Mouse (Mus musculus) c-Kit-positive CD71-positive TER-119-positive erythroid progenitor cells, embryonic 14.5 days (primary cell): ENCODE measurements around the gene Tnks2.

Experiments
- DNase-seq: peaks from one replicate; pipeline ENCODE4 v3.0.0-alpha.2; 2013; ENCODE audit warnings: low spot score

Gene Tnks2

GRCm38 (mm10) chr19:36896791-36897569 is 62.9 kb downstream of the Tnks2 start:
- no peak for DNase-seq

- no peak for DNase-seq
These were observed 63.7 kb downstream of the Tnks2 start for GRCm38 (mm10) chr19:36897778-36898177.

- DNase-seq, result no peak
These were observed 69.3 kb downstream of the Tnks2 start for GRCm38 (mm10) chr19:36903377-36903776.

- no peak for DNase-seq
These were observed 70.4 kb downstream of the Tnks2 start for GRCm38 (mm10) chr19:36904211-36905007.

GRCm38 (mm10) chr19:36909150-36909549 is 75.1 kb downstream of the Tnks2 start:
- no peak for DNase-seq

GRCm38 (mm10) chr19:36909676-36910292 is 75.8 kb downstream of the Tnks2 start:
- peak; percentile 80 for DNase-seq

GRCm38 (mm10) chr19:36910424-36911045 is 76.5 kb downstream of the Tnks2 start:
- DNase-seq, result no peak

GRCm38 (mm10) chr19:36913064-36913463 is 79.0 kb downstream of the Tnks2 start:
- DNase-seq, result no peak

GRCm38 (mm10) chr19:36916206-36916605 is 82.2 kb downstream of the Tnks2 start:
- DNase-seq, result no peak

GRCm38 (mm10) chr19:36916876-36917389 is 82.9 kb downstream of the Tnks2 start:
- no peak for DNase-seq

- no peak for DNase-seq
These were observed 84.6 kb downstream of the Tnks2 start for GRCm38 (mm10) chr19:36918441-36919301.

- peak; percentile 58 for DNase-seq
These were observed 85.4 kb downstream of the Tnks2 start, which contains the start of gene Fgfbp3 for GRCm38 (mm10) chr19:36919466-36919865. Gene Fgfbp3 (minus strand): TSS chr19:36919615.

- DNase-seq, result no peak
These were observed 88.0 kb downstream of the Tnks2 start for GRCm38 (mm10) chr19:36922015-36922414.

- no peak for DNase-seq
These were observed 88.9 kb downstream of the Tnks2 start for GRCm38 (mm10) chr19:36922936-36923335.

- DNase-seq, result peak; percentile 82
These were observed 91.9 kb downstream of the Tnks2 start, which contains the start of gene Btaf1 for GRCm38 (mm10) chr19:36925671-36926552. Gene Btaf1 (plus strand): TSS chr19:36926079.

GRCm38 (mm10) chr19:36926553-36927236 is 92.7 kb downstream of the Tnks2 start:
- DNase-seq, result peak; percentile 56

GRCm38 (mm10) chr19:36927800-36928361 is 93.8 kb downstream of the Tnks2 start:
- DNase-seq, result no peak

GRCm38 (mm10) chr19:36929816-36930215 is 95.8 kb downstream of the Tnks2 start:
- no peak for DNase-seq

GRCm38 (mm10) chr19:36932097-36932496 is 98.1 kb downstream of the Tnks2 start:
- no peak for DNase-seq
